Comparison of ENCODE assay signal across 10 mouse cellular contexts in the genomic region with DNA sequence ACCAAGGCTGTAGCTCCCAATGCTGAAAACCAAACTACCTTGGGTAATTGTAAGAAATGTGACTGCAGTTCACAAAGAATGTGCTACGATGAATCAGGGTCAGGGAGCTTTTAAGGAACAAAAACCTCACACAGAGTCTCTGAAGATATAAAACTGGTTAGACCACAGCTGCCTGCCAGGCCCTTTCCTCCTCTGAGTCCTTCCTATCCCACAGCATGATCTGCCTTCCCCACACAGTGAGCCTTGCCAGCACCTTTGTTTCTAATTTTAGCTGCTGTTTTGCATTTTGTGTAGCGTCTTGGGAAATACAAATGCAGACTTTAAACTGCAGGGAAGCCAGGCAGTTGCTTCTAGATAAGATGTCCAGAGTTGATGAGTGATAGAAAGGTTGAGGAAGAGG. TPM values are rescaled to one million over a fixed set of nuclear protein-coding genes. Genes with fewer than 3 reads are reported as not detected.
A peak's percentile ranks its signal among the peaks of the same experiment; 100 is the strongest.
DNase-seq lines count a peak whose midpoint lies in the region; ATAC-seq and TF ChIP-seq lines count a peak whose summit lies in the region.
"Had no signal": no experiment of that assay in that cellular context is flagged by ENCODE, and none has a peak within 500 bp of the region (broad histone marks: within the 10 kb centered on the region; RNA-seq: fewer than 3 reads in every experiment).

No protein-coding gene starts in this region.

- no peak for TF ChIP-seq CTCF in heart, postnatal 0 days (IDR thresholded peaks at IDR 0.05; ENCODE audit: low read depth)
- no peak for TF ChIP-seq CTCF in stomach, postnatal 0 days (IDR thresholded peaks at IDR 0.05; ENCODE audit: low read depth)

- H3K4me1 ChIP-seq in heart, postnatal 0 days (ENCODE audit: control insufficient read depth, insufficient read depth) = peaks cover 43% of the 10 kb centered on the region
- no peaks in the 10 kb centered on the region for H3K4me1 ChIP-seq in stomach, postnatal 0 days (replicated peaks; ENCODE audit: control insufficient read depth, insufficient read depth)

- DNase-seq in lung, postnatal 36 days = peak; percentile 9
- DNase-seq in lung, postnatal 14 days = no peak
- no peak for DNase-seq in heart, postnatal 0 days (ENCODE audit: low spot score)
- peak; percentile 31 for DNase-seq in stomach, postnatal 0 days (ENCODE audit: low spot score)
- DNase-seq in right cerebral cortex, postnatal 25 days = no peak
- no peak for DNase-seq in T-cell, adult 2 months (ENCODE audit: low spot score)
- DNase-seq: lung, postnatal 4 days had no signal

- H3K4me3 ChIP-seq in heart, postnatal 0 days (ENCODE audit: low read depth, low read length) = no peak overlapping the region
- H3K4me3 ChIP-seq in stomach, postnatal 0 days (ENCODE audit: low read depth, low read length) = no peak overlapping the region
- H3K4me3 ChIP-seq: forebrain, embryonic 12.5 days; hindbrain, embryonic 10.5 days had no signal

- no peak overlapping the region for H3K9ac ChIP-seq in heart, postnatal 0 days (replicated peaks; ENCODE audit: low read depth, low read length)
- no peak overlapping the region for H3K9ac ChIP-seq in stomach, postnatal 0 days (ENCODE audit: low read length)
- H3K9ac ChIP-seq: forebrain, embryonic 12.5 days had no signal

- H3K9me3 ChIP-seq in heart, postnatal 0 days (replicated peaks; ENCODE audit: control insufficient read depth, low read length) = no peaks in the 10 kb centered on the region
- no peaks in the 10 kb centered on the region for H3K9me3 ChIP-seq in stomach, postnatal 0 days (ENCODE audit: control insufficient read depth, low read length)
- H3K9me3 ChIP-seq: forebrain, embryonic 12.5 days; hindbrain, embryonic 10.5 days had no signal

- WGBS in heart, postnatal 0 days = 10% methylated on average over 2 of the region's 2 CpGs
- 16% methylated on average over 2 of the region's 2 CpGs for WGBS in stomach, postnatal 0 days

- H3K27me3 ChIP-seq in heart, postnatal 0 days (ENCODE audit: control insufficient read depth, insufficient read depth, low read length) = no peaks in the 10 kb centered on the region
- no peaks in the 10 kb centered on the region for H3K27me3 ChIP-seq in stomach, postnatal 0 days (ENCODE audit: control insufficient read depth, insufficient read depth, low read length)
- H3K27me3 ChIP-seq: forebrain, embryonic 12.5 days had no signal

- no peak for TF ChIP-seq EP300 in heart, postnatal 0 days (IDR thresholded peaks at IDR 0.05; ENCODE audit: low read depth)
- no peak for TF ChIP-seq EP300 in stomach, postnatal 0 days (optimal IDR thresholded peaks at IDR 0.05)

- ATAC-seq in common myeloid progenitor, adult 5-6 weeks (replicated peaks; ENCODE audit: low read depth, poor library complexity, severe bottlenecking) = peak; percentile 94
- no peak for ATAC-seq in heart, postnatal 0 days (ENCODE audit: insufficient read depth, low read depth)
- ATAC-seq in stomach, postnatal 0 days (ENCODE audit: low FRiP score, low TSS enrichment) = peak; percentile 76

- no peaks in the 10 kb centered on the region for H3K36me3 ChIP-seq in heart, postnatal 0 days (replicated peaks; ENCODE audit: control insufficient read depth, insufficient read depth, low read length)
- no peaks in the 10 kb centered on the region for H3K36me3 ChIP-seq in stomach, postnatal 0 days (ENCODE audit: control insufficient read depth, insufficient read depth, low read length)
- H3K36me3 ChIP-seq: forebrain, embryonic 12.5 days; hindbrain, embryonic 10.5 days had no signal

- no peak overlapping the region for H3K4me2 ChIP-seq in heart, postnatal 0 days (ENCODE audit: low read depth, low read length)
- H3K4me2 ChIP-seq in stomach, postnatal 0 days (replicated peaks; ENCODE audit: low read depth) = no peak overlapping the region
- H3K4me2 ChIP-seq: forebrain, embryonic 12.5 days had no signal

- H3K27ac ChIP-seq in heart, postnatal 0 days (ENCODE audit: low read depth) = peak overlapping the region; percentile 70
- peak overlapping the region; percentile 86 for H3K27ac ChIP-seq in stomach, postnatal 0 days (replicated peaks)
- H3K27ac ChIP-seq: forebrain, embryonic 12.5 days; hindbrain, embryonic 10.5 days had no signal

RNA-seq across cellular contexts. Expression of a gene that starts 53.9 kb away (rescaled TPM):
- total RNA-seq in common myeloid progenitor, adult 5-6 weeks (2017) = 84.0 and 96.0 TPM in 2 replicates
- 149 and 154 TPM in 2 replicates for total RNA-seq in heart, postnatal 0 days (2014; rRNA removed; ENCODE audit: low replicate concordance)
- polyA plus RNA-seq in heart, postnatal 0 days (2015; fragmentation: Nextera tagmentation; extraction: Ambion mirVana) = 48.0 and 48.9 TPM in 2 replicates
- polyA plus RNA-seq in stomach, postnatal 0 days (2015; fragmentation: Nextera tagmentation; extraction: Ambion mirVana) = 56.1 and 68.3 TPM in 2 replicates

Comparison
In these comparisons a context has a peak if more than half of its experiments do, and no peak if none do; other contexts are left out.
1. DNase-seq: peak in lung, postnatal 36 days (single experiment) and stomach, postnatal 0 days (single experiment); none in lung, postnatal 14 days (single experiment), heart, postnatal 0 days (single experiment), right cerebral cortex, postnatal 25 days (single experiment) and T-cell, adult 2 months (single experiment).